Mouse (Mus musculus): ENCODE results near the gene Fam114a2. TPM values are rescaled to one million over a fixed set of nuclear protein-coding genes. Genes with fewer than 3 reads are reported as not detected.

Fam114a2 gene
- polyA plus RNA-seq, 1 experiment from 2014 or later: 36.7 TPM

DNA sequence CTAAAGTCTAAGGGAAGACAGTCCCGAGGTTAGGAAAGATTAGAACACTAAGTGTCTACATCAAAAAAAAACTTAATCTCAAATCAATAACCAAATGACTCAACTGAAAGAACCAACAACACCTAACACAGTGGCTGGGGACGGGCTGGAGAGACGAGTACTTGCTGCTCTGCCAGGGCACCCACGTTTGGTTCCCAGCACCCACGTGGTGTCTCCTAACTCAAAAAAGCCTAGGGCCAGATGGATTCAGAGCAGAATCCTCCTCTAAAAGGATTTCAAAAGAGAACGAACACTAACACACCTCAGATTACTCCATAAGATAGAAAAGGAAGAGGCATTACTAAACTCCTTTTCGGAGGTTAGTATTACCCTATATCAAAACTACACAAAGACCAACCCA, 47.4 kb downstream of the Fam114a2 start:
- 80% methylated on average over 7 of the region's 7 CpGs for WGBS

DNA sequence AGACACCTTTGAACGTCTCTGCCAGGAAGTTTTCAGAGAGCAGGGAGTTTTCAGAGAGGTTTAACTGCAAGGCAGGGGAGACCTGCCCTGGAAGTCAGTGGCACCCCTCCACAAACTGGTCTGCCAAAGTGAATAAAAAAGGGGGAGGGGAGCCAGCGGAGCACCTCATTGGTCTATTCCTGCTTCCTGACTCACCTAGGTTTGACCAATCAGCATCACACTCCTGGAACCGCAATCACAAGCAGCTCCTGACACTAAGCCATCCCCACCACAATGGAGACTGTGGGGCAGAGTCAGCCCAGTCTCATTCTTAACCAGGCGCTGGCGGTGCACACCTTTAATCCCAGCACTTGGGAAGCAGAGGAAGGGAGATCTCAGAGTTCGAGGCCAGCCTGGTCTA, 48.4 kb downstream of the Fam114a2 start:
- no peaks in the 10 kb centered on the region for H3K27me3 ChIP-seq (replicated peaks; ENCODE audit: control insufficient read depth, insufficient read depth, low read length)
- no peak overlapping the region for H3K9ac ChIP-seq (ENCODE audit: low read depth, low read length)
- H3K36me3 ChIP-seq (ENCODE audit: control insufficient read depth, insufficient read depth, low read length): no peaks in the 10 kb centered on the region
- no peak overlapping the region for H3K4me3 ChIP-seq (ENCODE audit: low read depth, low read length)
- no peaks in the 10 kb centered on the region for H3K4me1 ChIP-seq (replicated peaks; ENCODE audit: control insufficient read depth, insufficient read depth, low read length)
- 37% methylated on average over 6 of the region's 6 CpGs for WGBS
- DNase-seq (ENCODE audit: low spot score): no peak
- H3K27ac ChIP-seq (ENCODE audit: low read depth, low read length): no peak overlapping the region
- no peak for ATAC-seq (replicated peaks; ENCODE audit: low FRiP score)
- no peak overlapping the region for H3K4me2 ChIP-seq
- H3K9me3 ChIP-seq (ENCODE audit: control insufficient read depth, low read length): no peaks in the 10 kb centered on the region

More for the DNA sequence above, 47.4 kb downstream of the Fam114a2 start:
- Histone ChIP-seq H3K4me1 (replicated peaks; ENCODE audit: control insufficient read depth, insufficient read depth, low read length) (no peaks in the 10 kb centered on the region), H3K4me2 (no peak overlapping the region), H3K27me3 (replicated peaks; ENCODE audit: control insufficient read depth, insufficient read depth, low read length) (no peaks in the 10 kb centered on the region), H3K9ac (ENCODE audit: low read depth, low read length) (no peak overlapping the region), H3K27ac (ENCODE audit: low read depth, low read length) (no peak overlapping the region), H3K4me3 (ENCODE audit: low read depth, low read length) (no peak overlapping the region), H3K9me3 (ENCODE audit: control insufficient read depth, low read length) (no peaks in the 10 kb centered on the region), H3K36me3 (ENCODE audit: control insufficient read depth, insufficient read depth, low read length) (no peaks in the 10 kb centered on the region)
- DNase-seq (ENCODE audit: low spot score) (no peak), ATAC-seq (replicated peaks; ENCODE audit: low FRiP score) (no peak)

DNA sequence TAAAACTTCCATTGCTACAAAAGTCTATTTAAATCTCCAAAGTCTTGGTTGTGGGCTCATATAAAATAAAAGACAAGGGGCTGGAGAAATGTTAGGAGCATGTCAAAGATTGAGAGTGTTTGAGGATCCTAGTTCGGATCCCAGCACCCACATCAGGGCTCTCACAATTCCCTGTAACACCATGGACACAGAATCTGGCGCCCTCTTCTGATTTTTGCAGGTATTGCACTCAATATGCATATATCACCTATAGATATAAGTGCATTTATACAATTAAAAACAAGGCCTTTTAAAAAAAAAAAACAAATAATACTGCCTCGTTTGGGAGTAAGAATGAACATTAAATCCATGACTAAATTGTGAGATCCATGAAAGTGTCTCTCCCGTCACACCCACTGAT, 49.7 kb downstream of the Fam114a2 start:
- Histone ChIP-seq H3K27ac (ENCODE audit: low read depth, low read length) (no peak overlapping the region), H3K27me3 (replicated peaks; ENCODE audit: control insufficient read depth, insufficient read depth, low read length) (no peaks in the 10 kb centered on the region), H3K9ac (ENCODE audit: low read depth, low read length) (no peak overlapping the region), H3K9me3 (ENCODE audit: control insufficient read depth, low read length) (no peaks in the 10 kb centered on the region), H3K36me3 (ENCODE audit: control insufficient read depth, insufficient read depth, low read length) (no peaks in the 10 kb centered on the region), H3K4me2 (no peak overlapping the region), H3K4me3 (ENCODE audit: low read depth, low read length) (no peak overlapping the region), H3K4me1 (replicated peaks; ENCODE audit: control insufficient read depth, insufficient read depth, low read length) (no peaks in the 10 kb centered on the region)
- 61% methylated on average over 4 of the region's 4 CpGs for WGBS
- ATAC-seq (replicated peaks; ENCODE audit: low FRiP score) (no peak), DNase-seq (ENCODE audit: low spot score) (no peak)

DNA sequence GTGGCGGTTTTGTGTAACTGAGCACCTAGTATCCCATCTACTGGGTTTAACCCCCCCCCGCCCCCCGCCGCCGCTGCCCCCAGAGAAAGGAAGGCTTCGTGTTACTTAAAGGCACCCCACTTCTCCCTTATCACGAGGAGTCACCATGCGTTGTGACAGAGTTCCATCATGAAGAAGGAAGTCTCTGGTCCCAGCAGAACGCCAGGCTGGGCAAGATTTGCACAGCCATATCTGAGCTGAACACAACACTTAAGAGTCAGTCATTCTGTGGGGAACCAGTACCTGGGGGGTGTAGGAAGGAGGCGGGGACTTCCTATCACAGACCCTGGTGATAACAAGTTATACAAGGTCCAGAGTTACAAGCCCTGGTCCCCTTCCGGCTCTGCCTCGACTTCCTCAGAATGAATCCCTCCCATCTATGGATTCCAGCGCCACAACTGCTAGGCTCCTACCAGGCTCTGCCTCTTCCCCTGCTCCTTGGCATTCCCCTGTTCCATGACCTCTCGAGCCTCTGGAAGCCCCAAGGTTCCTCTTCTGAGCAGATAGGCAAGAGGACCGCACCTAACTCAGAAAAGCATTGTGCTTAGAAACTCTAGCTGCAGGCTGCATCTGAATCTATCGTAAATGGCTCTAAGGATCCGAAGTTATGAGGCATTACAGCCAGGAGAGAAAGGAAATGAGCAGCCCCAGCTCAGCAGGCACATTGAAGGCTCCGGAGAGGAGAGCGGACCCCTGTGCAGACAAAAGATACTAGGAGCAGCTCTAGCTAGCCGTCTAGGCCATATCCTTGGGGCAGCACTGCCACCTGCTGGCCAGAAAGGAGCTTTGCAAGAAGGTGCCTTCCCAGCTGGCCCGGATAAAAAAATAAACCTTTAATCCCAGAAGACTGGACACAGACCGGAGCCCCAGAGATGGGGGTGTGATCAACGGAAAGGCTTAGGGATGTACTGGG, 51.0 kb downstream of the Fam114a2 start:
- H3K27me3 ChIP-seq (replicated peaks; ENCODE audit: control insufficient read depth, insufficient read depth, low read length): no peaks in the 10 kb centered on the region
- no peaks in the 10 kb centered on the region for H3K9me3 ChIP-seq (ENCODE audit: control insufficient read depth, low read length)
- WGBS: 40% methylated on average over 23 of the region's 23 CpGs
- H3K36me3 ChIP-seq (ENCODE audit: control insufficient read depth, insufficient read depth, low read length): no peaks in the 10 kb centered on the region
- ATAC-seq (replicated peaks; ENCODE audit: low FRiP score) (peak; percentile 23; the same call in 1 of the 2 replicates), DNase-seq (ENCODE audit: low spot score) (peak; percentile 57)
- H3K27ac ChIP-seq (ENCODE audit: low read depth, low read length): no peak overlapping the region
- no peaks in the 10 kb centered on the region for H3K4me1 ChIP-seq (replicated peaks; ENCODE audit: control insufficient read depth, insufficient read depth, low read length)
- H3K4me3 ChIP-seq (ENCODE audit: low read depth, low read length): no peak overlapping the region
- H3K9ac ChIP-seq (ENCODE audit: low read depth, low read length): no peak overlapping the region
- no peak overlapping the region; the same call in 1 of the 2 replicates for H3K4me2 ChIP-seq

DNA sequence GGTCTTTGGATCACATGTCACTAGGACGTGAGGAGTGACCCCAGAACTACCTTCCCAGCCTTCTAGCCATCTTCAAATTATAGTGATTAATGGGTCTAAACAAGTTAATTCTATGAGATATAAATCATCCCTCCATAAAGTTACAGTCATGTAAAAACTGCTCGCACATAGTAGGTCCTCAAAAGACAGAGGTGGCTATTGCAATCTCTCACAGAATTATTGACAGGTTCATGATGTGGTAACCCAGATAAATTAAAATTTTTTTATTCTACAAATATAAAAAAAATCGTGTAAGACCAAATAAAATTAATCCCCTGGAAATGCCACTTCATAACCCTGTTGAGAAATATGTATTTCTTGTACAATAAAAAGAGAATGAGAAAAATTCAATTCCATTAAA, 52.6 kb downstream of the Fam114a2 start:
- no peak for DNase-seq (ENCODE audit: low spot score)
- Histone ChIP-seq H3K4me1 (replicated peaks; ENCODE audit: control insufficient read depth, insufficient read depth, low read length) (no peaks in the 10 kb centered on the region), H3K4me2 (no peak overlapping the region), H3K4me3 (ENCODE audit: low read depth, low read length) (no peak overlapping the region), H3K9ac (ENCODE audit: low read depth, low read length) (no peak overlapping the region), H3K27ac (ENCODE audit: low read depth, low read length) (no peak overlapping the region), H3K27me3 (replicated peaks; ENCODE audit: control insufficient read depth, insufficient read depth, low read length) (no peaks in the 10 kb centered on the region), H3K9me3 (ENCODE audit: control insufficient read depth, low read length) (no peaks in the 10 kb centered on the region), H3K36me3 (ENCODE audit: control insufficient read depth, insufficient read depth, low read length) (no peaks in the 10 kb centered on the region)
- ATAC-seq (replicated peaks; ENCODE audit: low FRiP score): no peak
- WGBS: 71% methylated on average over 3 of the region's 3 CpGs

DNA sequence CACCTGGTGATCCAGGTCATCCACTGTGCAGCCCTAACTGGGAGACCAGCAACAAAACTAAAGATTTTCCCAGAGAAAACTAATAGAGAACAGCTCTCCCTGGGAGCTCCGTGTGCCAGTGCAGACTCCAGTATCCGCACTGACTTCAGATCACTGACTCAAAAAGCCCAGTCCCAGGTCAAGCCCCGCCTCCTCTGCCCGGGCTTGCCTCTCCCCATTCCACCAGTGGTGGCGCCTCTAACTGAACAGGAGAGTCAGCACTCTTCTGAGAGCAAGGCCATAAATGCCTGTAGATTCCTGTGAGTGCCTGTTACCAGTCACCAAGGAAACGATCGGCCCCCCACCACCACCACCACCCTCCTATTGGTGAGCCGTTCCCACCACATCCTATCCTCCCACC, 53.4 kb downstream of the Fam114a2 start:
- H3K36me3 ChIP-seq (ENCODE audit: control insufficient read depth, insufficient read depth, low read length): no peaks in the 10 kb centered on the region
- H3K9me3 ChIP-seq (ENCODE audit: control insufficient read depth, low read length): no peaks in the 10 kb centered on the region
- H3K4me3 ChIP-seq (ENCODE audit: low read depth, low read length): no peak overlapping the region
- ATAC-seq (replicated peaks; ENCODE audit: low FRiP score) (no peak), DNase-seq (ENCODE audit: low spot score) (no peak)
- no peaks in the 10 kb centered on the region for H3K27me3 ChIP-seq (replicated peaks; ENCODE audit: control insufficient read depth, insufficient read depth, low read length)
- no peak overlapping the region for H3K27ac ChIP-seq (ENCODE audit: low read depth, low read length)
- no peak overlapping the region for H3K4me2 ChIP-seq
- no peaks in the 10 kb centered on the region for H3K4me1 ChIP-seq (replicated peaks; ENCODE audit: control insufficient read depth, insufficient read depth, low read length)
- WGBS: 42% methylated on average over 8 of the region's 8 CpGs
- H3K9ac ChIP-seq (ENCODE audit: low read depth, low read length): no peak overlapping the region

DNA sequence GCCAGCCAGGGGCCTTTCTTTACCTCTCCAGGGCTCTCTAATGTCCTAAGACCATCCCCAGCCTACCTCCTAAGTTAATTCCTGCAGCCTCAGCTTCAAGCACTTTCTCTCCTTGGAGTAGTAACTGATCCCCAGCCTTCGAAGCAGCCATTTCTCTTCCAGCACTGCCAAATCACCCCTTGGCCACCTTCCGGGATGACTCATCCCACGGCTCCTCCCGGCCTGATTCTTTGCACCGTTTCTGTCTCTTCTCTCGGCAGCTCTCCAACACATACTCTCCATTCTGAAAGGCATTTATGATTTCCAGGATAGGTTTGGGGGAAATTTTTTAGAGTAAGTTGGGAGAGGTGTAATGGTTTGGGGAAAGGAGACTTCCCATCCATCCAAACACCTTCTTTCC, 58.7 kb downstream of the Fam114a2 start:
- ATAC-seq (replicated peaks; ENCODE audit: low FRiP score): no peak
- H3K9ac ChIP-seq (ENCODE audit: low read depth, low read length): no peak overlapping the region
- no peak overlapping the region for H3K4me3 ChIP-seq (ENCODE audit: low read depth, low read length)
- no peak for DNase-seq (ENCODE audit: low spot score)
- H3K36me3 ChIP-seq (ENCODE audit: control insufficient read depth, insufficient read depth, low read length): no peaks in the 10 kb centered on the region
- H3K27ac ChIP-seq (ENCODE audit: low read depth, low read length): no peak overlapping the region
- H3K9me3 ChIP-seq (ENCODE audit: control insufficient read depth, low read length): no peaks in the 10 kb centered on the region
- no peak overlapping the region for H3K4me2 ChIP-seq
- no peaks in the 10 kb centered on the region for H3K27me3 ChIP-seq (replicated peaks; ENCODE audit: control insufficient read depth, insufficient read depth, low read length)
- WGBS: 63% methylated on average over 6 of the region's 6 CpGs
- H3K4me1 ChIP-seq (replicated peaks; ENCODE audit: control insufficient read depth, insufficient read depth, low read length): no peaks in the 10 kb centered on the region

DNA sequence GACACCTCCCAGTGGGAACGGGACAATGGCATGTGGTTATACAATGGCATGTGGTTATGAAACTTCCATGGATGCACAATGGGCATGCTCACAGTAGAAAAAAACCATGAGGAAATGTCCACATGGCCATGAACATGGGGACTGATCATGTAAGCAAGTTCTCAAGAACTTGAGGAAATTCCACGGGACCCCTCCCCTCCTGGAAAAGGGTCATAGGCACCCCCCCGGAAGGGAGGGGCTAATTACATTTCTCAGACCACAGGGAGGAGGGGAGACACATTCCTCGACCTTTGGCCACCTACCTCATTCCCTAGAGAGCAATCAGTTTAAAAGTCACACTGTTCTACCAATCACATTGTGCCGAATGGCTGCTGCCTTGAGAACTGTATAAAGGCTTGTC, 64.0 kb downstream of the Fam114a2 start:
- no peak for ATAC-seq (replicated peaks; ENCODE audit: low FRiP score)

More for the DNA sequence above, 64.0 kb downstream of the Fam114a2 start:
- 54% methylated on average over 5 of the region's 5 CpGs for WGBS
- no peak overlapping the region for H3K4me2 ChIP-seq
- no peaks in the 10 kb centered on the region for H3K36me3 ChIP-seq (ENCODE audit: control insufficient read depth, insufficient read depth, low read length)
- H3K4me3 ChIP-seq (ENCODE audit: low read depth, low read length): no peak overlapping the region
- no peaks in the 10 kb centered on the region for H3K9me3 ChIP-seq (ENCODE audit: control insufficient read depth, low read length)
- no peak overlapping the region for H3K27ac ChIP-seq (ENCODE audit: low read depth, low read length)
- no peak overlapping the region for H3K9ac ChIP-seq (ENCODE audit: low read depth, low read length)
- no peaks in the 10 kb centered on the region for H3K27me3 ChIP-seq (replicated peaks; ENCODE audit: control insufficient read depth, insufficient read depth, low read length)
- H3K4me1 ChIP-seq (replicated peaks; ENCODE audit: control insufficient read depth, insufficient read depth, low read length): no peaks in the 10 kb centered on the region
- DNase-seq (ENCODE audit: low spot score): no peak

Data from liver, embryonic 11.5 days (tissue).